Mouse (Mus musculus): Measurements from ENCODE around the gene Nwd1. TPM values are rescaled to one million over a fixed set of nuclear protein-coding genes. Genes with fewer than 3 reads are reported as not detected.

Gene Nwd1
- not detected for polyA plus RNA-seq (2014; fragmentation: Illumina TruSeq; extraction: RNeasy Lipid Tissue Mini Kit (QIAGEN cat#74804); ENCODE audit: low read depth, low replicate concordance)

GRCm38 (mm10) chr8:72646060-72646767, at the start of gene Nwd1:
TSS of gene Nwd1 (plus strand) at chr8:72646711.

GRCm38 (mm10) chr8:72722769-72723650, 76.5 kb downstream of the Nwd1 start, which contains the start of gene Sin3b:
TSS of gene Sin3b (plus strand) at chr8:72723285.

GRCm38 (mm10) chr8:72761322-72762051, 115.0 kb downstream of the Nwd1 start, which contains the start of gene F2rl3:
TSS of gene F2rl3 (plus strand) at chr8:72761880.

Other genes with a start within 250 kb of the Nwd1 start
- gene Eps15l1, start 225.3 kb upstream of the Nwd1 start, polyA plus RNA-seq (2014; fragmentation: Illumina TruSeq; extraction: RNeasy Lipid Tissue Mini Kit (QIAGEN cat#74804); ENCODE audit: low read depth, low replicate concordance): 20.1 TPM
- gene Calr3, start 202.8 kb upstream of the Nwd1 start, polyA plus RNA-seq (2014; fragmentation: Illumina TruSeq; extraction: RNeasy Lipid Tissue Mini Kit (QIAGEN cat#74804); ENCODE audit: low read depth, low replicate concordance): 2.4 TPM
- 0.89 TPM for gene 1700030K09Rik, start 202.8 kb upstream of the Nwd1 start, polyA plus RNA-seq (2014; fragmentation: Illumina TruSeq; extraction: RNeasy Lipid Tissue Mini Kit (QIAGEN cat#74804); ENCODE audit: low read depth, low replicate concordance)
- gene Cherp, start 171.5 kb upstream of the Nwd1 start, polyA plus RNA-seq (2014; fragmentation: Illumina TruSeq; extraction: RNeasy Lipid Tissue Mini Kit (QIAGEN cat#74804); ENCODE audit: low read depth, low replicate concordance): 3.9 TPM
- 24.7 TPM for gene Slc35e1, start 154.1 kb upstream of the Nwd1 start, polyA plus RNA-seq (2014; fragmentation: Illumina TruSeq; extraction: RNeasy Lipid Tissue Mini Kit (QIAGEN cat#74804); ENCODE audit: low read depth, low replicate concordance)
- 1.0 TPM for gene Med26, start 98.4 kb upstream of the Nwd1 start, polyA plus RNA-seq (2014; fragmentation: Illumina TruSeq; extraction: RNeasy Lipid Tissue Mini Kit (QIAGEN cat#74804); ENCODE audit: low read depth, low replicate concordance)
- 58.6 TPM for gene Smim7, start 75.6 kb upstream of the Nwd1 start, polyA plus RNA-seq (2014; fragmentation: Illumina TruSeq; extraction: RNeasy Lipid Tissue Mini Kit (QIAGEN cat#74804); ENCODE audit: low read depth, low replicate concordance)
- 2.9 TPM for gene Tmem38a, start 74.7 kb upstream of the Nwd1 start, polyA plus RNA-seq (2014; fragmentation: Illumina TruSeq; extraction: RNeasy Lipid Tissue Mini Kit (QIAGEN cat#74804); ENCODE audit: low read depth, low replicate concordance)
- 6.0 TPM for gene Sin3b, start 76.6 kb downstream of the Nwd1 start, polyA plus RNA-seq (2014; fragmentation: Illumina TruSeq; extraction: RNeasy Lipid Tissue Mini Kit (QIAGEN cat#74804); ENCODE audit: low read depth, low replicate concordance)
- gene F2rl3, start 115.2 kb downstream of the Nwd1 start, polyA plus RNA-seq (2014; fragmentation: Illumina TruSeq; extraction: RNeasy Lipid Tissue Mini Kit (QIAGEN cat#74804); ENCODE audit: low read depth, low replicate concordance): not detected